Mouse (Mus musculus) hindbrain, postnatal 0 days (tissue): ENCODE results near the gene Cab39l. TPM values are rescaled to one million over a fixed set of nuclear protein-coding genes. Genes with fewer than 3 reads are reported as not detected.

ENCODE experiments used
- ATAC-seq: fragments of 200-750 bp; cut with Nextera tagmentation; 2 replicates; pipeline ENCODE4 v1.8.0; 2017; ENCODE audit warnings: mild to moderate bottlenecking, moderate TSS enrichment, moderate library complexity
- DNase-seq: peaks from one replicate; pipeline ENCODE4 v3.0.0-alpha.2; 2015; ENCODE audit warnings: low spot score
- H3K27ac ChIP-seq: fragments of 300-500 bp; sonication (generic); 2 replicates; pipeline ENCODE4 v1.5.1; 2014; ENCODE audit warnings: mild to moderate bottlenecking
- H3K27me3 ChIP-seq: fragments of 300-500 bp; sonication (generic); 2 replicates; pipeline ENCODE4 v1.6.1; 2014; ENCODE audit warnings: low read length, mixed read lengths; ENCODE audit not compliant: insufficient read depth
- H3K36me3 ChIP-seq: fragments of 300-500 bp; sonication (generic); 2 replicates; pipeline ENCODE4 v1.6.1; 2014; ENCODE audit warnings: low read length, mixed read lengths; ENCODE audit not compliant: insufficient read depth
- H3K4me1 ChIP-seq: fragments of 300-500 bp; sonication (generic); 2 replicates; pipeline ENCODE4 v1.6.1; 2014; ENCODE audit warnings: antibody characterized with exemption, low read length, mixed read lengths; ENCODE audit not compliant: insufficient read depth
- H3K4me2 ChIP-seq: fragments of 300-500 bp; sonication (generic); 2 replicates; pipeline ENCODE4 v1.6.1; 2014; ENCODE audit warnings: low read depth, mild to moderate bottlenecking, low read length, moderate library complexity, mixed read lengths
- H3K4me3 ChIP-seq: fragments of 300-500 bp; sonication (generic); 2 replicates; pipeline ENCODE4 v1.5.1; 2014; ENCODE audit warnings: low read length
- H3K9ac ChIP-seq: fragments of 300-500 bp; sonication (generic); replicated peaks from 2 replicates; pipeline ENCODE4 v1.6.1; 2014; ENCODE audit warnings: mild to moderate bottlenecking, low read length, moderate library complexity, mixed read lengths
- H3K9me3 ChIP-seq: fragments of 300-500 bp; sonication (generic); 2 replicates; pipeline ENCODE4 v1.6.1; 2016; ENCODE audit warnings: low read length, mixed read lengths
- CTCF ChIP-seq: IDR thresholded peaks from 2 replicates; pipeline ENCODE4 v1.5.1; 2016; ENCODE audit warnings: antibody characterized with exemption, control low read depth, low read depth
- WGBS: fragments of 180-500 bp; shearing (Covaris S2); extraction: QIAGEN DNeasy Blood & Tissue Kit; methylation state at CpG from one replicate; pipeline ENCODE4 v1.1.7; 2014; 5-methylcytosine and 5-hydroxymethylcytosine counted together
- polyA plus RNA-seq: library from polyadenylated mRNA; unstranded; fragments of >200 nt; fragmentation: Nextera tagmentation; extraction: Ambion mirVana; gene quantifications from 2 replicates; pipeline ENCODE4 v1.2.1, GENCODE M21; 2015
- total RNA-seq: library from RNA; depleted of rRNA; stranded (reverse); fragments of >200 nt; gene quantifications from 2 replicates; pipeline ENCODE4 v1.2.3, GENCODE M21; 2014

Cab39l gene
- total and polyA plus RNA-seq, 2 experiments from 2014 or later, result 22.1 to 32.4 TPM

DNA sequence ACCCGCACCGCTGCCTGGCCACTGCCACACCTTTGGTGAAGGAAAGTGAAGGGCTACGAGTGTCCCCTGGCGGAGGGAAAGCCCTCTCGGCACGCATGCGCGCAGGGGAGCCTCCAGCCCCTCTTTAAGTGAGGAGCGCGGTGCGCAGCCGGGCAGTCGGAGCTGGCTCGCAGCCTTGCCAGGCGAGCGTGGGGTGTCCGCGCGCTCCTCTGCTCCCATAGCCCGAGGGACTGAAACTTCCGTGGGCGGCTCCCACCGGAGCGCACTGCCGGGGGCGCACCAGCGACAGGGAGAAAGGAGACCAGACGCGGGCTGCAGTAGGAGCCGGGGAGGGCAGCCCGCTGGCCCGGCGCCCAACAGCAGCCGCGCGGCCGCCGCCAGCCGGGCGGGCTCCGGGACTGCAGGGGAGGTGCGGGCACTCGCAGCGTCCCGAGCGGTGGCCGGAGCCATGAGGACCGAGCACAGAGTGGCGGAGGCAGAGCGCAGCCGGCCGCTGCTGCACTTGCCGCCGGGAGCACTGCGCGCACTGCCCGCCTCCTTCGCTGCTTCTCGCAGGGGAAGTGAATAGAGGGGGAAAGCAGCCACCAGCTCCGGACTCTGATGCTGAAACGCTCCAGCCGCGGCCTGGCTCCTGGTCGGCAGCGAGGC lies 184.5 kb downstream of the Cab39l start, which contains the start of gene Shisa2:
Shisa2 (plus strand) TSS at position 151 of the 648 bp plus-strand sequence.
- under 1% methylated on average over 65 of the region's 65 CpGs for whole genome bisulfite sequencing
- TF ChIP-seq CTCF, result peak; percentile 82
- no peaks in the 10 kb centered on the region for H3K9me3 ChIP-seq
- H3K4me1 ChIP-seq, result no peaks in the 10 kb centered on the region
- H3K27ac ChIP-seq, result peak within 1 kb of the TSS; percentile 62
- H3K4me2 ChIP-seq, result peak within 1 kb of the TSS; percentile 73
- no peaks in the 10 kb centered on the region; the same call in 1 of the 2 replicates for H3K27me3 ChIP-seq
- ATAC-seq, result peak; percentile 86
- H3K9ac ChIP-seq, result peak within 1 kb of the TSS; percentile 50
- H3K36me3 ChIP-seq, result no peaks in the 10 kb centered on the region
- DNase-seq, result peak; percentile 90
- H3K4me3 ChIP-seq, result peak within 1 kb of the TSS; percentile 62

DNA sequence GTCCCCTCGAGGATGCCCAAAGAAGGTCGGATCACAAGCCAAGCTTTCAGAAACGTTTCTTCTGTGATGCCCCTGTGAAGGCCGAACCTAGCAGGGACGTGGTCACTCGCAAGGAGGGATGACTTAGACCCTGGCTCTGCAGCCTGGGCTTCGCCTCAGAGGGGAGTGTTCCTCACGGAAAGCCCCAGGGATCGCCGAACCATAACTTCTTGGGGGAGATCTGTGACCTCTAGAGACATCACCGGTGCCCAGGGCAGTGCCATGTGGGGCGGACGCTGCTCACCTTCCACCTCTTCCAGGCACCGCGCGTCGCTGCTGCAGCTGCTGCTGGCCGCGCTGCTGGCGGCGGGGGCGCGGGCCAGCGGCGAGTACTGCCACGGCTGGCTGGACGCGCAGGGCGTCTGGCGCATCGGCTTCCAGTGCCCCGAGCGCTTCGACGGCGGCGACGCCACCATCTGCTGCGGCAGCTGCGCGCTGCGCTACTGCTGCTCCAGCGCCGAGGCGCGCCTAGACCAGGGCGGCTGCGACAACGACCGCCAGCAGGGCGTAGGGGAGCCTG lies 185.1 kb downstream of the Cab39l start:
- under 1% methylated on average over 51 of the region's 51 CpGs for WGBS
- no peaks in the 10 kb centered on the region; the same call in 1 of the 2 replicates for H3K27me3 ChIP-seq
- H3K9ac ChIP-seq, result peak overlapping the region; percentile 50
- no peaks in the 10 kb centered on the region for H3K9me3 ChIP-seq
- H3K36me3 ChIP-seq, result no peaks in the 10 kb centered on the region
- DNase-seq, result peak; percentile 73
- H3K4me2 ChIP-seq, result peak overlapping the region; percentile 73
- peak overlapping the region; percentile 62 for H3K4me3 ChIP-seq
- H3K4me1 ChIP-seq, result no peaks in the 10 kb centered on the region
- H3K27ac ChIP-seq, result peak overlapping the region; percentile 62
- ATAC-seq, result peak; percentile 53
- peak; percentile 12; the same call in 1 of the 2 replicates for TF ChIP-seq CTCF

DNA sequence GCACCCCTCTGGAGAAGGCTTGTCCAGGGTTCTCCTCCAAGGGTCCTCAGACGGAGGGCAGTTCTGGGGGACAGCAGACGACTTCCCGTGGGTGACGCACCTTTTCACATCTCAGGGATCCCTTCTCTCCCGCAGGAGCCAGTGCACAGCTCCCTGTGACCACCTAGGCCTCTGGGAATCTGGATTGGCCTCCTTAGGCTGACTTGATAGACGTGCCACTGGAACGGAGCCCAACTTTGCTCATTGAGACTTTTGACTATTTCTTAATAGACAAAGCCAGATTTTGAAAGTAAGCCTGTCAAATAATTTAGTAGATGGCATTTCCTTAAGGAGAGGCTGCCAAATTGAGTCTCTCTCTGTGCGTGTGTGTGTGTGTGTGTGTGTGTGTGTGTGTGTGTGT lies 185.9 kb downstream of the Cab39l start:
- H3K9ac ChIP-seq, result peak overlapping the region; percentile 50; the same call in 1 of the 2 replicates
- H3K27ac ChIP-seq, result no peak overlapping the region
- ATAC-seq (no peak), DNase-seq (peak; percentile 47)
- peak overlapping the region; percentile 62 for H3K4me3 ChIP-seq
- no peak for TF ChIP-seq CTCF
- peak overlapping the region; percentile 73 for H3K4me2 ChIP-seq
- no peaks in the 10 kb centered on the region for H3K36me3 ChIP-seq
- no peaks in the 10 kb centered on the region for H3K9me3 ChIP-seq
- no peaks in the 10 kb centered on the region; the same call in 1 of the 2 replicates for H3K27me3 ChIP-seq
- 28% methylated on average over 8 of the region's 8 CpGs for WGBS
- H3K4me1 ChIP-seq, result no peaks in the 10 kb centered on the region

DNA sequence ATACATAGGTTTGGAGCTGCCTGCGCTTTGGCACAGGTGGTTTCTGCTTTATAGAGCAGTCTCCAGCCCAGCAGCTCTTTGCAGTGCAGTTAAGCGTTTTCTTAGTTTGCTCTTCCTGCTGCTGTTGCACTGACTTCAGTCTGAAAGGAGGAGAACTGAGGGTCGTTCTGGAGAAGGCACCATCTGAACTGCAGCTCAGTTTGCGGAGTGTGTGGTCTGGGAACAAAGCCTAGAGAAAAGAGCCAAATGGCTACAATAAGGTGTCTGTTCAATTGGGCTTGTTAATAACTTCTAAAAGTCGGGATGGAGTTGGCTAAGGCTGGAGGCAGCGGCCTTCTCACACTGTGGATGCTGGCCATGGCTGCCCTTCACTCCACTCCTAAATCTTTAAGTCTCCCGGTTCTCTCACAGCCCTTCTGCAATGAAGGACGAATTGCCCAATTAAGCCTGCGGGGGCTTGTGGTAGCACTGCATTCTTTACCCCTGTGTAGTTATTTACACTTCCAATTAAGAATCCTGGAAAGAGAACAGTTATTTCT lies 186.4 kb downstream of the Cab39l start:
- 28% methylated on average over 9 of the region's 9 CpGs for WGBS
- peak; percentile 49 for DNase-seq
- H3K4me2 ChIP-seq, result peak overlapping the region; percentile 73
- no peak overlapping the region for H3K27ac ChIP-seq
- H3K36me3 ChIP-seq, result no peaks in the 10 kb centered on the region
- no peaks in the 10 kb centered on the region for H3K9me3 ChIP-seq
- H3K4me3 ChIP-seq, result peak overlapping the region; percentile 62
- peak; percentile 24; the same call in 1 of the 2 replicates for ATAC-seq
- TF ChIP-seq CTCF, result no peak
- H3K9ac ChIP-seq, result no peak overlapping the region
- no peaks in the 10 kb centered on the region for H3K4me1 ChIP-seq
- H3K27me3 ChIP-seq, result no peaks in the 10 kb centered on the region; the same call in 1 of the 2 replicates

DNA sequence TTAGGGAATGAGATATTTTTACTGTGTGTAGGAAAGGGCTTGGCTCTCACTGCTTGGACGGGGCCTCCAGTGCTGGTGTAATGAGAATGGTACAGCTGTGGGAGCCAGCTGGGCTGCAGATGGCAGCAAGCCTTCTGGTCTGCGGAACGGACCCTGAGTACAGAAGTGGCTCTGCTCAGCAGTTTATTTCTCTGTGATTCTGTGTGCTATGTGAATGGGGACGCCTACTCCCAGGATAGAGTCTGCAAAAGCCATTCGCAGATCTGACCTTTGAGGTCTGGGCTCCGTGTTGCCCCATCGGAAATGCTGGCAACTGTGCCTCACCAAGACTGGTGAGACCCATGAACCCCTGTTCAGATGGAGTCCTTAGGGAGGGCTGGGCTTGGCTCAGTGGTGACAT lies 187.1 kb downstream of the Cab39l start:
- H3K4me2 ChIP-seq, result peak overlapping the region; percentile 73
- peak overlapping the region; percentile 62 for H3K4me3 ChIP-seq
- WGBS, result 28% methylated on average over 7 of the region's 7 CpGs
- DNase-seq, result peak; percentile 71
- H3K36me3 ChIP-seq, result no peaks in the 10 kb centered on the region
- ATAC-seq, result peak; percentile 41; the same call in 1 of the 2 replicates
- H3K4me1 ChIP-seq, result no peaks in the 10 kb centered on the region
- H3K27me3 ChIP-seq, result no peaks in the 10 kb centered on the region; the same call in 1 of the 2 replicates
- 0 out of 2 replicates have a peak overlapping the region, but pooled peaks have one; percentile 2 for H3K9ac ChIP-seq
- H3K9me3 ChIP-seq, result no peaks in the 10 kb centered on the region
- TF ChIP-seq CTCF, result peak; percentile 28; the same call in 1 of the 2 replicates
- no peak overlapping the region for H3K27ac ChIP-seq

DNA sequence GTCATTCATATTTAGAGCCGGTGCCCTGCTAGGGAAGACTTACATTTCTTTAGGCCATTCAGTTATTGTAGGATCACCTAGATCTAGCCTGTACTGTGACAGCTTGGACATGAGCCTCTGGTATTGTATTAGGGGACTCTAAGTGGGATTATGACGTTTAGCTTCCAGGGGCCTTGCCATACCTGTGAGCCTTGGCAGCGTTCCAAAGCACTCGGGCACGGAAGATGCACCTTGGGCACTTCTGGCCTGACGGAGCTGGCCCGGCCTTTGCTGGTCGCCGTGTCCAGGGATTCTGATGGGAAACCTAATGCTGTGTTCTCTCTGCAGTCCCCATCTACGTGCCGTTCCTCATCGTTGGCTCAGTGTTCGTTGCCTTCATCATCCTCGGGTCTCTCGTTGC lies 188.5 kb downstream of the Cab39l start:
- no peak for ATAC-seq
- no peak overlapping the region for H3K4me3 ChIP-seq
- WGBS, result 85% methylated on average over 15 of the region's 15 CpGs
- no peaks in the 10 kb centered on the region; the same call in 1 of the 2 replicates for H3K27me3 ChIP-seq
- H3K36me3 ChIP-seq, result no peaks in the 10 kb centered on the region
- H3K27ac ChIP-seq, result no peak overlapping the region
- DNase-seq, result no peak
- TF ChIP-seq CTCF, result no peak
- no peak overlapping the region for H3K9ac ChIP-seq
- no peak overlapping the region for H3K4me2 ChIP-seq
- no peaks in the 10 kb centered on the region for H3K9me3 ChIP-seq
- no peaks in the 10 kb centered on the region for H3K4me1 ChIP-seq
